Mouse (Mus musculus) bone marrow, adult 2 months (tissue): Measurements from ENCODE around the gene Zfp622.

ENCODE experiments used
- CTCF ChIP-seq: fragments of 200-500 bp; IDR thresholded peaks from 2 replicates; pipeline ENCODE4 v1.5.1; 2011; ENCODE audit warnings: low read length, control low read depth; ENCODE audit not compliant: control insufficient read depth, insufficient read depth
- POLR2A ChIP-seq: fragments of 200-500 bp; IDR thresholded peaks from 2 replicates; pipeline ENCODE4 v1.6.1; 2011; ENCODE audit warnings: low read depth, mild to moderate bottlenecking, control low read depth, low read length, borderline replicate concordance; ENCODE audit not compliant: control insufficient read depth

DNA sequence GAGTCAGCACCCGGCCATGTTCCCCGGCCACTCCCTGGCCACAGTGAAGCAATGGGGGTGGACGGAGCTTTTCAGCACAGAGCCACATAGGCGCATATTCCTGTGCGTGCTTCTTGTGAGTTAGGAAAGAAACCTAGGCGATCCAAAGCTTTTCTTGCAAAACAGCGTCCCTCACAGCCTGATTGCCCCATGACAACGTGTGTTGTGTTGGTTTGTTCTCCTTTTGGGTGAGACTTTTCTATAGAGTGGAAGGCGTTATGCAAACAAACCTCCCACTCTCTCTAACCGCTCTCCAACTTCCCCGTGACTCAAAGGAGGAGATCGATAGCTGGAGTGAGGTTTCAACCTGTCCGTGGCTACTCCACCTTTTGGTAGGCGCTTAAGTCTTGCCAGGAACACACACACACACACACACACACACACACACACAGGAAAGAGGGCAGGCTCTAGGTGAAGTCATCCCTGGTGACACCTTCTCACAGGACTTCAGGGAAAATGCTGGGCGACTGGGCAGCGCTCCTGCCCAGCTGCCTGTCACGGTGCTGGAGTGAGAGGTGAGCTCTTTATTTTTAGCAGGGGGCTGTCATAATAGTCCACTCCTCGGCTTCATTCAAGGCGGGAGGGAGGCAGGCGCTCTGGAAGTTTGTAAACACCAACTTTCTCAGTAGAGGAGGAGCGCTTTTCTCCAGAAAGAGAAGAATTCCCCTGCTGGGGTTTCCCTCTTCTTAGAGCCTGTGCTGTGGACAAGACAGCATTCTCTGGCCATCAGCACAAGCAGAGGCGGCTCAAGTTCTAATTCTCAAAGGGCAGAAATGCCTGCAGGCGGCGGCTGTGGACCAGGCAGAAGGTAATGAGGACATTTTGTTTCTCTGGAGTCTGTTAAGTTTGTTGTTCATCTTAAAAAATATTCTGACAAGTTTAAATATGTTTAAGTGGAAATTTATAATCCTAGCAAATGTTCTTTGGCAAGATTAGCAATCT, 43.5 kb upstream of the Zfp622 start:
- TF ChIP-seq POLR2A (no peak), CTCF (no peak)
